ENCODE assay signal across 9 mouse cellular contexts in genomic region chr11:62604123-62604706, GRCm38 (mm10). TPM values are rescaled to one million over a fixed set of nuclear protein-coding genes. Genes with fewer than 3 reads are reported as not detected.
DNase-seq lines count a peak whose midpoint lies in the region; ATAC-seq and TF ChIP-seq lines count a peak whose summit lies in the region.
"Had no signal": no experiment of that assay in that cellular context is flagged by ENCODE, and none has a peak within 500 bp of the region (broad histone marks: within the 10 kb centered on the region; RNA-seq: fewer than 3 reads in every experiment).

No protein-coding gene starts in this region.

- peaks cover 14% of the 10 kb centered on the region for H3K4me1 ChIP-seq in heart, embryonic 11.5 days (ENCODE audit: control insufficient read depth, insufficient read depth, low read length)
- no peaks in the 10 kb centered on the region for H3K4me1 ChIP-seq in ES-Bruce4 (ENCODE audit: control insufficient read depth, insufficient read depth, low read length)
- peaks cover 26% of the 10 kb centered on the region for H3K4me1 ChIP-seq in forebrain, postnatal 0 days (ENCODE audit: insufficient read depth)
- H3K4me1 ChIP-seq in liver, postnatal 0 days (ENCODE audit: insufficient read depth), result peaks cover 25% of the 10 kb centered on the region

- H3K27me3 ChIP-seq in heart, embryonic 11.5 days (ENCODE audit: control insufficient read depth, insufficient read depth, low read length), result no peaks in the 10 kb centered on the region
- H3K27me3 ChIP-seq in ES-Bruce4 (ENCODE audit: control insufficient read depth, insufficient read depth, low read length, poor library complexity, severe bottlenecking), result no peaks in the 10 kb centered on the region
- no peaks in the 10 kb centered on the region for H3K27me3 ChIP-seq in forebrain, postnatal 0 days (ENCODE audit: insufficient read depth, low read length)
- H3K27me3 ChIP-seq in liver, postnatal 0 days (ENCODE audit: insufficient read depth, low read length), result no peaks in the 10 kb centered on the region

- 18% methylated on average over 5 of the region's 5 CpGs for WGBS in heart, embryonic 11.5 days (ENCODE audit: insufficient replicate concordance)
- 14% methylated on average over 5 of the region's 5 CpGs for WGBS in forebrain, postnatal 0 days
- WGBS in liver, postnatal 0 days (ENCODE audit: insufficient replicate concordance), result 18% methylated on average over 5 of the region's 5 CpGs

- peak overlapping the region; percentile 95; the same call in 1 of the 2 replicates for H3K27ac ChIP-seq in heart, embryonic 11.5 days (ENCODE audit: low read depth, low read length)
- peak overlapping the region; percentile 83 for H3K27ac ChIP-seq in ES-Bruce4 (ENCODE audit: insufficient read depth, low read length)
- peak overlapping the region; percentile 29; the same call in 1 of the 2 replicates for H3K27ac ChIP-seq in forebrain, postnatal 0 days (ENCODE audit: low read depth, low read length)
- H3K27ac ChIP-seq in liver, postnatal 0 days (ENCODE audit: low read depth), result peak overlapping the region; percentile 4; the same call in 1 of the 2 replicates

- H3K4me3 ChIP-seq in heart, embryonic 11.5 days (ENCODE audit: low read depth, low read length), result peak overlapping the region; percentile 82
- H3K4me3 ChIP-seq in ES-Bruce4 (ENCODE audit: low read depth, low read length), result peak overlapping the region; percentile 87
- H3K4me3 ChIP-seq in forebrain, postnatal 0 days (ENCODE audit: low read depth, low read length), result peak overlapping the region; percentile 77
- H3K4me3 ChIP-seq in liver, postnatal 0 days (ENCODE audit: low read depth, low read length), result peak overlapping the region; percentile 83

- no peak for TF ChIP-seq CTCF in ES-Bruce4 (IDR thresholded peaks at IDR 0.05; ENCODE audit: low read depth, low read length)
- no peak for TF ChIP-seq CTCF in forebrain, postnatal 0 days (IDR thresholded peaks at IDR 0.05; ENCODE audit: low read depth)
- no peak for TF ChIP-seq CTCF in liver, postnatal 0 days (IDR thresholded peaks at IDR 0.05; ENCODE audit: low read depth)

- TF ChIP-seq EP300 in ES-Bruce4 (IDR thresholded peaks at IDR 0.05; ENCODE audit: insufficient read depth, low read depth, low read length), result no peak
- TF ChIP-seq EP300 in liver, postnatal 0 days (IDR thresholded peaks at IDR 0.05; ENCODE audit: low read depth), result no peak

- no peaks in the 10 kb centered on the region for H3K9me3 ChIP-seq in heart, embryonic 11.5 days (replicated peaks; ENCODE audit: control insufficient read depth, low read length)
- H3K9me3 ChIP-seq in ES-Bruce4 (replicated peaks; ENCODE audit: control insufficient read depth, insufficient read depth, low read length, poor library complexity, severe bottlenecking), result no peaks in the 10 kb centered on the region
- H3K9me3 ChIP-seq in forebrain, postnatal 0 days (ENCODE audit: low read length), result no peaks in the 10 kb centered on the region
- no peaks in the 10 kb centered on the region for H3K9me3 ChIP-seq in liver, postnatal 0 days (ENCODE audit: low read length)

- intact Hi-C loops in heart, postnatal 10 days (cut with DNase I), result loop anchor here (5.0 kb wide), 1 partner anchor 147 kb away; the partner anchor contains the start of genes Ncor1 and Pigl

- DNase-seq in heart, postnatal 10 days, result no peak
- DNase-seq in forebrain, postnatal 0 days, result no peak
- DNase-seq in liver, postnatal 0 days, result no peak
- no peak for DNase-seq in gastrocnemius, postnatal 10 days
- DNase-seq: left cerebral cortex, postnatal 4 days had no signal

- peak overlapping the region; percentile 86 for H3K4me2 ChIP-seq in heart, embryonic 11.5 days
- H3K4me2 ChIP-seq in forebrain, postnatal 0 days (ENCODE audit: low read depth), result peak overlapping the region; percentile 60
- peak overlapping the region; percentile 79 for H3K4me2 ChIP-seq in liver, postnatal 0 days (ENCODE audit: low read depth, low read length)

- no peak for ATAC-seq in heart, embryonic 11.5 days (replicated peaks; ENCODE audit: insufficient number of reproducible peaks, low FRiP score, low TSS enrichment)
- ATAC-seq in forebrain, postnatal 0 days, result no peak
- no peak for ATAC-seq in liver, postnatal 0 days
- no peak for ATAC-seq in megakaryocyte-erythroid progenitor cell, adult 5-6 weeks (replicated peaks; ENCODE audit: low FRiP score, low TSS enrichment, poor library complexity, severe bottlenecking)
- ATAC-seq in inflammation-experienced regulatory T-cells, adult 6 months, result no peak

- TF ChIP-seq POLR2A in ES-Bruce4 (IDR thresholded peaks at IDR 0.05; ENCODE audit: insufficient read depth, low read length), result no peak

- H3K36me3 ChIP-seq in heart, embryonic 11.5 days (ENCODE audit: control insufficient read depth, insufficient read depth, low read length), result peaks cover 19% of the 10 kb centered on the region
- peaks cover 41% of the 10 kb centered on the region for H3K36me3 ChIP-seq in ES-Bruce4 (ENCODE audit: control insufficient read depth, insufficient read depth, low read length, poor library complexity, severe bottlenecking)
- peaks cover 50% of the 10 kb centered on the region for H3K36me3 ChIP-seq in forebrain, postnatal 0 days (ENCODE audit: insufficient read depth)
- H3K36me3 ChIP-seq in liver, postnatal 0 days (replicated peaks; ENCODE audit: insufficient read depth, low read length), result peaks cover 39% of the 10 kb centered on the region

- H3K9ac ChIP-seq in heart, embryonic 11.5 days (ENCODE audit: low read depth, low read length), result peak overlapping the region; percentile 99
- H3K9ac ChIP-seq in ES-Bruce4 (ENCODE audit: low read depth, poor library complexity, severe bottlenecking), result peak overlapping the region; percentile 92
- H3K9ac ChIP-seq in forebrain, postnatal 0 days, result peak overlapping the region; percentile 93
- peak overlapping the region; percentile 85 for H3K9ac ChIP-seq in liver, postnatal 0 days (replicated peaks)

RNA-seq across cellular contexts. Expression of gene Trpv2, which starts 29.9 kb away (rescaled TPM):
- polyA plus RNA-seq in heart, embryonic 11.5 days (2014; fragmentation: Nextera tagmentation; extraction: Ambion mirVana), result 4.1 and 4.4 TPM in 2 replicates
- 1 to 10 TPM; 4.3 to 4.5 TPM for total RNA-seq in heart, postnatal 10 days (2021)
- 1.5 and 1.9 TPM in 2 replicates for polyA plus RNA-seq in ES-Bruce4 (2011; ENCODE audit: insufficient read depth, insufficient read length, low read depth, missing spikeins)
- 38.1 and 46.6 TPM in 2 replicates for total RNA-seq in forebrain, postnatal 0 days (2014; rRNA removed)
- polyA plus RNA-seq in forebrain, postnatal 0 days (2015; fragmentation: Nextera tagmentation; extraction: Ambion mirVana), result 21.6 and 26.2 TPM in 2 replicates
- polyA plus RNA-seq in liver, postnatal 0 days (2015; fragmentation: Nextera tagmentation; extraction: Ambion mirVana), result 4.7 and 5.4 TPM in 2 replicates
- total RNA-seq in gastrocnemius, postnatal 10 days (2021), result 1 to 10 TPM; 2.0 TPM
- total RNA-seq in megakaryocyte-erythroid progenitor cell, adult 5-6 weeks (2014; fragmentation: Nextera tagmentation), result 31.3 and 45.4 TPM in 2 replicates
- 12.2 and 25.6 TPM in 2 replicates for total RNA-seq in megakaryocyte-erythroid progenitor cell, adult 5-6 weeks (2017)
- 100 to 1,000 TPM in 1 of 3 experiments, 10 to 100 TPM in 2; 73.0 to 108 (median 73.7) TPM for polyA plus RNA-seq in inflammation-experienced regulatory T-cells, adult 6 months (2017; shearing (Covaris generic))

RNA-seq across cellular contexts. Expression of gene Lrrc75a, which starts 44.1 kb away (rescaled TPM):
- polyA plus RNA-seq in heart, embryonic 11.5 days (2014; fragmentation: Nextera tagmentation; extraction: Ambion mirVana), result 14.3 and 16.2 TPM in 2 replicates
- 10 to 100 TPM; 12.0 to 12.3 TPM for total RNA-seq in heart, postnatal 10 days (2021)
- 4.6 and 6.4 TPM in 2 replicates for polyA plus RNA-seq in ES-Bruce4 (2011; ENCODE audit: insufficient read depth, insufficient read length, low read depth, missing spikeins)
- total RNA-seq in forebrain, postnatal 0 days (2014; rRNA removed), result 13.2 and 18.1 TPM in 2 replicates
- 6.5 and 7.1 TPM in 2 replicates for polyA plus RNA-seq in forebrain, postnatal 0 days (2015; fragmentation: Nextera tagmentation; extraction: Ambion mirVana)
- 1.1 and 1.3 TPM in 2 replicates for polyA plus RNA-seq in liver, postnatal 0 days (2015; fragmentation: Nextera tagmentation; extraction: Ambion mirVana)
- 10 to 100 TPM; 14.5 to 19.1 TPM for total RNA-seq in gastrocnemius, postnatal 10 days (2021)
- 2.1 and 3.1 TPM in 2 replicates for total RNA-seq in megakaryocyte-erythroid progenitor cell, adult 5-6 weeks (2014; fragmentation: Nextera tagmentation)
- 0.99 and 1.8 TPM in 2 replicates for total RNA-seq in megakaryocyte-erythroid progenitor cell, adult 5-6 weeks (2017)
- 1 to 10 TPM; 1.8 to 2.6 (median 2.1) TPM for polyA plus RNA-seq in inflammation-experienced regulatory T-cells, adult 6 months (2017; shearing (Covaris generic))

RNA-seq across cellular contexts. Expression of gene Mmgt2, which starts 44.2 kb away (rescaled TPM):
- 45.0 and 47.6 TPM in 2 replicates for polyA plus RNA-seq in heart, embryonic 11.5 days (2014; fragmentation: Nextera tagmentation; extraction: Ambion mirVana)
- total RNA-seq in heart, postnatal 10 days (2021), result 10 to 100 TPM; 10.8 to 15.8 TPM
- polyA plus RNA-seq in ES-Bruce4 (2011; ENCODE audit: insufficient read depth, insufficient read length, low read depth, missing spikeins), result 12.6 and 19.3 TPM in 2 replicates
- 22.6 and 37.0 TPM in 2 replicates for total RNA-seq in forebrain, postnatal 0 days (2014; rRNA removed)
- 22.4 and 23.3 TPM in 2 replicates for polyA plus RNA-seq in forebrain, postnatal 0 days (2015; fragmentation: Nextera tagmentation; extraction: Ambion mirVana)
- 7.8 and 9.6 TPM in 2 replicates for polyA plus RNA-seq in liver, postnatal 0 days (2015; fragmentation: Nextera tagmentation; extraction: Ambion mirVana)
- 10 to 100 TPM; 12.6 to 12.8 TPM for total RNA-seq in gastrocnemius, postnatal 10 days (2021)
- total RNA-seq in megakaryocyte-erythroid progenitor cell, adult 5-6 weeks (2014; fragmentation: Nextera tagmentation), result 16.4 and 29.7 TPM in 2 replicates
- 9.1 and 14.8 TPM in 2 replicates for total RNA-seq in megakaryocyte-erythroid progenitor cell, adult 5-6 weeks (2017)
- 10 to 100 TPM; 33.7 to 47.7 (median 38.7) TPM for polyA plus RNA-seq in inflammation-experienced regulatory T-cells, adult 6 months (2017; shearing (Covaris generic))

RNA-seq across cellular contexts. Expression of gene Ubb, which starts 53.2 kb away (rescaled TPM):
- 2,677 and 2,901 TPM in 2 replicates for polyA plus RNA-seq in heart, embryonic 11.5 days (2014; fragmentation: Nextera tagmentation; extraction: Ambion mirVana)
- total RNA-seq in heart, postnatal 10 days (2021), result 100 to 1,000 TPM; 678 to 750 TPM
- polyA plus RNA-seq in ES-Bruce4 (2011; ENCODE audit: insufficient read depth, insufficient read length, low read depth, missing spikeins), result 626 and 640 TPM in 2 replicates
- total RNA-seq in forebrain, postnatal 0 days (2014; rRNA removed), result 1,115 and 1,190 TPM in 2 replicates
- polyA plus RNA-seq in forebrain, postnatal 0 days (2015; fragmentation: Nextera tagmentation; extraction: Ambion mirVana), result 4,663 and 5,112 TPM in 2 replicates
- polyA plus RNA-seq in liver, postnatal 0 days (2015; fragmentation: Nextera tagmentation; extraction: Ambion mirVana), result 1,161 and 1,214 TPM in 2 replicates
- total RNA-seq in gastrocnemius, postnatal 10 days (2021), result 1,000 to 10,000 TPM; 1,047 to 1,133 TPM
- total RNA-seq in megakaryocyte-erythroid progenitor cell, adult 5-6 weeks (2014; fragmentation: Nextera tagmentation), result 729 and 731 TPM in 2 replicates
- total RNA-seq in megakaryocyte-erythroid progenitor cell, adult 5-6 weeks (2017), result 1,059 and 1,094 TPM in 2 replicates
- 1,000 to 10,000 TPM; 5,207 to 7,023 (median 5,768) TPM for polyA plus RNA-seq in inflammation-experienced regulatory T-cells, adult 6 months (2017; shearing (Covaris generic))

Comparison
In these comparisons a context has a peak if more than half of its experiments do, and no peak if none do; other contexts are left out.
1. H3K27ac ChIP-seq: peak in every context shown above with its lines; median percentile 95 in heart, embryonic 11.5 days; 83 in ES-Bruce4; 29 in forebrain, postnatal 0 days; 4 in liver, postnatal 0 days.